Mouse (Mus musculus) stomach, embryonic 14.5 days (tissue): ENCODE data around the gene Cfi. TPM values are rescaled to one million over a fixed set of nuclear protein-coding genes. Genes with fewer than 3 reads are reported as not detected.
A peak's percentile ranks its signal among the peaks of the same experiment; 100 is the strongest.

ENCODE experiments used
- ATAC-seq: fragments of 200-750 bp; cut with Nextera tagmentation; 2 replicates; pipeline ENCODE4 v1.8.0; 2017; ENCODE audit warnings: low read depth, moderate TSS enrichment; ENCODE audit not compliant: insufficient number of reproducible peaks, insufficient read depth, low FRiP score
- H3K27ac ChIP-seq: fragments of 300-500 bp; sonication (generic); 2 replicates; pipeline ENCODE4 v1.5.1; 2014; ENCODE audit warnings: mild to moderate bottlenecking, low read length, moderate library complexity, mixed read lengths
- H3K27me3 ChIP-seq: fragments of 300-500 bp; sonication (generic); 2 replicates; pipeline ENCODE4 v1.6.1; 2014; ENCODE audit warnings: low read length, control low read depth, mixed read lengths; ENCODE audit not compliant: control insufficient read depth, insufficient read depth
- H3K36me3 ChIP-seq: fragments of 300-500 bp; sonication (generic); 2 replicates; pipeline ENCODE4 v1.6.1; 2014; ENCODE audit warnings: mild to moderate bottlenecking, control low read depth, low read length, moderate library complexity, mixed read lengths; ENCODE audit not compliant: control insufficient read depth, insufficient read depth
- H3K4me1 ChIP-seq: fragments of 300-500 bp; sonication (generic); 2 replicates; pipeline ENCODE4 v1.6.1; 2014; ENCODE audit warnings: low read length, control low read depth, mixed read lengths; ENCODE audit not compliant: control insufficient read depth, insufficient read depth
- H3K4me2 ChIP-seq: fragments of 300-500 bp; sonication (generic); replicated peaks from 2 replicates; pipeline ENCODE4 v1.6.1; 2014; ENCODE audit warnings: low read depth, low read length, control low read depth
- H3K4me3 ChIP-seq: fragments of 300-500 bp; sonication (generic); 2 replicates; pipeline ENCODE4 v1.5.1; 2014; ENCODE audit warnings: low read depth, low read length, control low read depth
- H3K9ac ChIP-seq: fragments of 300-500 bp; sonication (generic); replicated peaks from 2 replicates; pipeline ENCODE4 v1.6.1; 2014; ENCODE audit warnings: low read depth, mild to moderate bottlenecking, control low read depth, low read length, moderate library complexity, mixed read lengths
- H3K9me3 ChIP-seq: fragments of 300-500 bp; sonication (generic); 2 replicates; pipeline ENCODE4 v1.6.1; 2016; ENCODE audit warnings: low read depth, low read length, control low read depth; ENCODE audit not compliant: control insufficient read depth
- WGBS: fragments of 180-500 bp; shearing (Covaris S2); extraction: QIAGEN DNeasy Blood & Tissue Kit; methylation state at CpG from one replicate; pipeline ENCODE4 v1.1.7; 2014; 5-methylcytosine and 5-hydroxymethylcytosine counted together
- polyA plus RNA-seq: library from polyadenylated mRNA; unstranded; fragments of >200 nt; fragmentation: Nextera tagmentation; extraction: Ambion mirVana; gene quantifications from 2 replicates; pipeline ENCODE4 v1.2.1, GENCODE M21; 2014

Cfi gene
- polyA plus RNA-seq, 1 experiment from 2014 or later, result 67.4 TPM

- Histone ChIP-seq H3K9me3 (no peaks in the 10 kb centered on the region), H3K4me3 (peak overlapping the region; percentile 5; the same call in 1 of the 2 replicates), H3K4me1 (no peaks in the 10 kb centered on the region), H3K36me3 (no peaks in the 10 kb centered on the region), H3K4me2 (peak overlapping the region; percentile 21), H3K27ac (peak overlapping the region; percentile 66; the same call in 1 of the 2 replicates), H3K27me3 (no peaks in the 10 kb centered on the region), H3K9ac (no peak overlapping the region)
- peak; percentile 80 for ATAC-seq
- WGBS, result 17% methylated on average over 11 of the region's 11 CpGs
Observed at GRCm38 (mm10) chr3:129836051-129836697, 490 bp downstream of the Cfi start.

GRCm38 (mm10) chr3:129836965-129837364 lies 1.3 kb downstream of the Cfi start:
- no peak for ATAC-seq
- Histone ChIP-seq H3K9ac (no peak overlapping the region), H3K4me1 (no peaks in the 10 kb centered on the region), H3K36me3 (no peaks in the 10 kb centered on the region), H3K9me3 (no peaks in the 10 kb centered on the region), H3K4me2 (no peak overlapping the region), H3K27ac (no peak overlapping the region), H3K4me3 (peak overlapping the region; percentile 5; the same call in 1 of the 2 replicates), H3K27me3 (no peaks in the 10 kb centered on the region)
- WGBS, result 80% methylated on average over 6 of the region's 6 CpGs

GRCm38 (mm10) chr3:129838017-129838416 lies 2.3 kb downstream of the Cfi start:
- no peaks in the 10 kb centered on the region for H3K9me3 ChIP-seq
- WGBS, result 45% methylated on average over 6 of the region's 7 CpGs
- no peak overlapping the region for H3K9ac ChIP-seq
- no peak; the same call in 1 of the 2 replicates for ATAC-seq
- no peak overlapping the region for H3K4me3 ChIP-seq
- no peaks in the 10 kb centered on the region for H3K4me1 ChIP-seq
- no peak overlapping the region for H3K27ac ChIP-seq
- H3K36me3 ChIP-seq, result no peaks in the 10 kb centered on the region
- H3K4me2 ChIP-seq, result no peak overlapping the region
- H3K27me3 ChIP-seq, result no peaks in the 10 kb centered on the region

DNA sequence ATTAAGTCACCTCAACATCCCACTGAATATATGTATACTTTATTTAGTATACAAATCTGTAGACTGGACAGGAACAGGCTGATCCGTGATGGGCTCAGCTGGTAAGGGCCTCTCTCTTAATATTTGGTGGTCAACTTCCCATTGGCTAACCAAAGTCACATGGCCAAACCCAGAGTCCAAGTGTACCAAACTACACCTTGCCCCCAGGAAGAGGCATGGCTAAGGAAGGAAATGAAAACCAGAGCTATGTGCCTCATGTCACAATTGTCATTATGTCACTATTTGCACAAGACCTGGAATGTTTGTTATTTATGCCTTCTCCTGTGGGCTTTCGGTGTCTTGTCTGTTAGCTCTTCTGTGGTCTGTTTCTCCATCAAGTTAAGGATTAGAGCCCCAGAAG lies 10.2 kb downstream of the Cfi start:
- 65% methylated on average over 2 of the region's 2 CpGs for WGBS
- H3K4me2 ChIP-seq, result no peak overlapping the region
- no peaks in the 10 kb centered on the region for H3K9me3 ChIP-seq
- H3K9ac ChIP-seq, result no peak overlapping the region
- no peak overlapping the region for H3K4me3 ChIP-seq
- H3K4me1 ChIP-seq, result no peaks in the 10 kb centered on the region
- no peak for ATAC-seq
- no peaks in the 10 kb centered on the region for H3K36me3 ChIP-seq
- H3K27me3 ChIP-seq, result no peaks in the 10 kb centered on the region
- no peak overlapping the region for H3K27ac ChIP-seq

GRCm38 (mm10) chr3:129846846-129847245 lies 11.2 kb downstream of the Cfi start:
- no peaks in the 10 kb centered on the region for H3K27me3 ChIP-seq

DNA sequence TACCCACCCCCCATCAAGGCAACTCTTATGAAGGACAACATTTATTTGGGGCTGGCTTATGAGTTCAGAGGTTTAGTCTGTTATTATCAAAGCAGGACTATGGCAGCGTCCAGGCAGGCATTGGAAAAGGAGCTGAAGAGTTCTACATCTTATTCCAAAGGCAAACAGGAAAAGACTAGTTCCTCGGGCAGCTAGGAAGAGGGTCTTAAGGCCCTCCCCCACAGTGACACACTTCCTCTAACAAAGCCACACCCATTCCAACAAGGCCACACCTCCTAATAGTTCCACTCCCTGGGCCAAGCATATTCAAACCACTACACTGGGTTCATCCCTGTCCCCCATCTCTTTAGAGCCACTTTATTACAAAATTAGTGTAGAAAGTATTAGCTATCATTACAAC lies 26.9 kb downstream of the Cfi start:
- no peak for ATAC-seq
- 67% methylated on average over 2 of the region's 2 CpGs for WGBS

More at GRCm38 (mm10) chr3:129846846-129847245, 11.2 kb downstream of the Cfi start:
- H3K4me2 ChIP-seq, result no peak overlapping the region
- H3K9ac ChIP-seq, result no peak overlapping the region
- no peak overlapping the region for H3K4me3 ChIP-seq
- ATAC-seq, result no peak
- 85% methylated on average over 7 of the region's 7 CpGs for WGBS
- H3K4me1 ChIP-seq, result no peaks in the 10 kb centered on the region
- H3K9me3 ChIP-seq, result no peaks in the 10 kb centered on the region
- H3K27ac ChIP-seq, result no peak overlapping the region
- H3K36me3 ChIP-seq, result no peaks in the 10 kb centered on the region

GRCm38 (mm10) chr3:129863698-129864097 lies 28.0 kb downstream of the Cfi start:
- peak; percentile 42; the same call in 1 of the 2 replicates for ATAC-seq

More for the DNA sequence above, 26.9 kb downstream of the Cfi start:
- no peak overlapping the region for H3K4me2 ChIP-seq
- no peak overlapping the region for H3K9ac ChIP-seq
- H3K36me3 ChIP-seq, result no peaks in the 10 kb centered on the region
- H3K27ac ChIP-seq, result no peak overlapping the region
- H3K9me3 ChIP-seq, result peaks cover 3% of the 10 kb centered on the region; the same call in 1 of the 2 replicates
- no peaks in the 10 kb centered on the region for H3K4me1 ChIP-seq
- H3K27me3 ChIP-seq, result no peaks in the 10 kb centered on the region
- no peak overlapping the region for H3K4me3 ChIP-seq

GRCm38 (mm10) chr3:129877327-129877726 lies 41.6 kb downstream of the Cfi start:
- WGBS, result 85% methylated on average over 10 of the region's 10 CpGs
- ATAC-seq, result no peak

More at GRCm38 (mm10) chr3:129863698-129864097, 28.0 kb downstream of the Cfi start:
- H3K4me3 ChIP-seq, result no peak overlapping the region
- H3K27ac ChIP-seq, result no peak overlapping the region
- WGBS, result 54% methylated on average over 14 of the region's 14 CpGs
- peaks cover 3% of the 10 kb centered on the region; the same call in 1 of the 2 replicates for H3K9me3 ChIP-seq
- H3K36me3 ChIP-seq, result no peaks in the 10 kb centered on the region
- H3K4me1 ChIP-seq, result no peaks in the 10 kb centered on the region
- no peak overlapping the region for H3K4me2 ChIP-seq
- H3K27me3 ChIP-seq, result no peaks in the 10 kb centered on the region
- no peak overlapping the region for H3K9ac ChIP-seq

More at GRCm38 (mm10) chr3:129877327-129877726, 41.6 kb downstream of the Cfi start:
- Histone ChIP-seq H3K4me1 (no peaks in the 10 kb centered on the region), H3K4me2 (no peak overlapping the region), H3K36me3 (no peaks in the 10 kb centered on the region), H3K27ac (no peak overlapping the region), H3K9ac (no peak overlapping the region), H3K27me3 (no peaks in the 10 kb centered on the region), H3K4me3 (no peak overlapping the region), H3K9me3 (no peaks in the 10 kb centered on the region)
